Mouse (Mus musculus) kidney, postnatal 0 days (tissue): Measurements from ENCODE around the gene Lpar3. TPM values are rescaled to one million over a fixed set of nuclear protein-coding genes. Genes with fewer than 3 reads are reported as not detected.

Experiments used
- ATAC-seq: fragments of 200-750 bp; cut with Nextera tagmentation; replicated peaks from 2 replicates; pipeline ENCODE4 v1.8.0; 2017; ENCODE audit warnings: low read depth, moderate number of reproducible peaks, moderate TSS enrichment, moderate library complexity; ENCODE audit not compliant: low FRiP score
- DNase-seq: peaks from one replicate; pipeline ENCODE4 v3.0.0-alpha.2; 2016; ENCODE audit warnings: low spot score
- H3K27ac ChIP-seq: fragments of 300-500 bp; sonication (generic); 2 replicates; pipeline ENCODE4 v1.5.1; 2014; ENCODE audit warnings: mild to moderate bottlenecking
- H3K27me3 ChIP-seq: fragments of 300-500 bp; sonication (generic); 2 replicates; pipeline ENCODE4 v1.6.1; 2014; ENCODE audit warnings: low read length, mixed read lengths; ENCODE audit not compliant: insufficient read depth
- H3K36me3 ChIP-seq: fragments of 300-500 bp; sonication (generic); 2 replicates; pipeline ENCODE4 v1.6.1; 2014; ENCODE audit warnings: low read length, mixed read lengths; ENCODE audit not compliant: insufficient read depth
- H3K4me1 ChIP-seq: fragments of 300-500 bp; sonication (generic); replicated peaks from 2 replicates; pipeline ENCODE4 v1.6.1; 2014; ENCODE audit warnings: antibody characterized with exemption, low read length, mixed read lengths; ENCODE audit not compliant: insufficient read depth
- H3K4me2 ChIP-seq: fragments of 300-500 bp; sonication (generic); 2 replicates; pipeline ENCODE4 v1.6.1; 2014; ENCODE audit warnings: mild to moderate bottlenecking, low read length, moderate library complexity, mixed read lengths
- H3K4me3 ChIP-seq: fragments of 300-500 bp; sonication (generic); replicated peaks from 2 replicates; pipeline ENCODE4 v1.5.1; 2014; ENCODE audit warnings: low read depth, low read length
- H3K9ac ChIP-seq: fragments of 300-500 bp; sonication (generic); 2 replicates; pipeline ENCODE4 v1.6.1; 2014; ENCODE audit warnings: low read depth, low read length
- H3K9me3 ChIP-seq: fragments of 300-500 bp; sonication (generic); replicated peaks from 2 replicates; pipeline ENCODE4 v1.6.1; 2016; ENCODE audit warnings: low read length, inconsistent platforms, mixed read lengths
- CTCF ChIP-seq: IDR thresholded peaks from 2 replicates; pipeline ENCODE4 v1.5.1; 2016; ENCODE audit warnings: antibody characterized with exemption, low read depth, mild to moderate bottlenecking, moderate library complexity
- WGBS: fragments of 180-500 bp; shearing (Covaris S2); extraction: QIAGEN DNeasy Blood & Tissue Kit; methylation state at CpG from one replicate; pipeline ENCODE4 v1.1.7; 2014; 5-methylcytosine and 5-hydroxymethylcytosine counted together
- polyA plus RNA-seq: library from polyadenylated mRNA; unstranded; fragments of >200 nt; fragmentation: Nextera tagmentation; extraction: Ambion mirVana; gene quantifications from 2 replicates; pipeline ENCODE4 v1.2.1, GENCODE M21; 2015

Gene Lpar3
- polyA plus RNA-seq, 1 experiment from 2014 or later, result 2.6 TPM

DNA sequence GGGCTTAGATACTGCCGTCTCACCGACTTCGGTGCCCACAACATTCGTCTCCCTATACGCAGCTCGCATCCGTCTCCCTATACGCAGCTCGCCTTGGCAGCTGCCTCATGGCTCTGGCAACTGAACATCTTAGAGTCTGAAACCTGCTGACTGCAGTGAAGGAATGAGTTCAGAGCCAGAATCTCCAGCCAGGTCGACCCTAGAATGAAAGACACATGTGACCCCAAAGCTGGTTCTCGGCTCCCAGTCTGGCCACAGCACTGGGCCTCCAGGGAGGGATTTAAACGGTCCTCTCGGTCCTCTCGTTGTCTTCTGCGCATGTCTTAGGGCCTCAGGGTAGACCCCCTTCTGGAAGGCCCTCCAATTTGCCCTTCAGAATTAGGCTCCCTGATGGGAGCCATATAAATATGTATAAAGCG lies 97.8 kb downstream of the Lpar3 start:
- Histone ChIP-seq H3K9me3 (no peaks in the 10 kb centered on the region), H3K4me1 (no peaks in the 10 kb centered on the region), H3K36me3 (no peaks in the 10 kb centered on the region), H3K4me3 (no peak overlapping the region), H3K4me2 (no peak overlapping the region), H3K27me3 (no peaks in the 10 kb centered on the region), H3K27ac (no peak overlapping the region), H3K9ac (no peak overlapping the region)
- WGBS, result 72% methylated on average over 16 of the region's 16 CpGs
- DNase-seq, result no peak
- ATAC-seq, result no peak
- no peak for TF ChIP-seq CTCF

DNA sequence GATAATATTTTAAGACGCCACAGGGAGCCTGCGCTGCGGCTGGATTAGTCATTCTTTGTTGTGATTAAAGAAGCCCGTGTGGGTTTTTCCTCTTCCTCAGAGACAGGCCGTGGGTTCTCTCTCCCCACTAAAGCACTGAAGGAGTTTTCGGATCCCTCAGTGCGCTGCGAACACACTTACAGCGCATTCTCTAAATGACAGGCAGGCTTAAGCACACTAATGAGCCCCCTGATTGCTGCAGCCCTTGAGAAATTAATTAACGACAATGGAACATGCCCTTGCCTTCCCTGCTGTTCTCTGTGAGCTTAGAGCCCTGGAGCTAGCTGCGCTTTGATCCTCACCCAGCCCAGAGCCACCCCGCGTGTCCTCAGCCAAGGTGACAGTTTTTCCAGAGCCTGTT lies 98.2 kb downstream of the Lpar3 start:
- no peak overlapping the region for H3K4me3 ChIP-seq
- no peak overlapping the region for H3K9ac ChIP-seq
- no peaks in the 10 kb centered on the region for H3K9me3 ChIP-seq
- no peak overlapping the region for H3K27ac ChIP-seq
- DNase-seq (no peak), ATAC-seq (no peak)
- no peak for TF ChIP-seq CTCF
- no peak overlapping the region for H3K4me2 ChIP-seq
- H3K36me3 ChIP-seq, result no peaks in the 10 kb centered on the region
- no peaks in the 10 kb centered on the region for H3K4me1 ChIP-seq
- no peaks in the 10 kb centered on the region for H3K27me3 ChIP-seq
- 34% methylated on average over 13 of the region's 13 CpGs for WGBS

GRCm38 (mm10) chr3:146319503-146319902 lies 98.7 kb downstream of the Lpar3 start:
- no peak for ATAC-seq
- H3K4me2 ChIP-seq, result no peak overlapping the region
- H3K4me3 ChIP-seq, result no peak overlapping the region
- H3K9ac ChIP-seq, result no peak overlapping the region
- TF ChIP-seq CTCF, result no peak
- DNase-seq, result no peak
- no peaks in the 10 kb centered on the region for H3K9me3 ChIP-seq
- no peaks in the 10 kb centered on the region for H3K36me3 ChIP-seq
- H3K27ac ChIP-seq, result no peak overlapping the region
- H3K4me1 ChIP-seq, result no peaks in the 10 kb centered on the region
- 80% methylated on average over 14 of the region's 14 CpGs for WGBS
- no peaks in the 10 kb centered on the region for H3K27me3 ChIP-seq

DNA sequence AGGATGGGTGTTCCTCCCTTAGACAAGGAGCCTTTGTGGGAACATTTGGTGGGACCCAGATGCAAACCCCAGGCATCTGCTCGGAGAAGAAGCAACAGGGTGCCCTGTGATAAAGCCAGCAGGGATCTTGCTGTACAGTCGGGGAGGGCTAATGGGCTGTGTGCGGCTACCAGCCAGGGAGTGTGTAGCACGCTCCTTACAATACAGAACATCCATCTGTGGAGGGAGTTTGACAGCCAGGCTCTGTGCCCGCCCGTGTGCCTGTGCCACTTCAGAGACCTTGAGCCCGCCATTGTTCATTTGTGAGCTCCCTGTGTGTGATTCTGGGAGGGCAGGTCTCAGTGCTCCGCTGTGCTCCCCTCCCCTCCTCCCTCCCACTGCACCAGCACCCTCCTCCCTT lies 104.2 kb downstream of the Lpar3 start:
- no peaks in the 10 kb centered on the region for H3K27me3 ChIP-seq
- H3K36me3 ChIP-seq, result no peaks in the 10 kb centered on the region
- ATAC-seq (no peak), DNase-seq (no peak)
- H3K9ac ChIP-seq, result no peak overlapping the region
- H3K4me1 ChIP-seq, result no peaks in the 10 kb centered on the region
- no peak overlapping the region for H3K27ac ChIP-seq
- H3K4me3 ChIP-seq, result no peak overlapping the region
- H3K4me2 ChIP-seq, result no peak overlapping the region
- no peaks in the 10 kb centered on the region for H3K9me3 ChIP-seq
- no peak for TF ChIP-seq CTCF
- 75% methylated on average over 8 of the region's 8 CpGs for WGBS

DNA sequence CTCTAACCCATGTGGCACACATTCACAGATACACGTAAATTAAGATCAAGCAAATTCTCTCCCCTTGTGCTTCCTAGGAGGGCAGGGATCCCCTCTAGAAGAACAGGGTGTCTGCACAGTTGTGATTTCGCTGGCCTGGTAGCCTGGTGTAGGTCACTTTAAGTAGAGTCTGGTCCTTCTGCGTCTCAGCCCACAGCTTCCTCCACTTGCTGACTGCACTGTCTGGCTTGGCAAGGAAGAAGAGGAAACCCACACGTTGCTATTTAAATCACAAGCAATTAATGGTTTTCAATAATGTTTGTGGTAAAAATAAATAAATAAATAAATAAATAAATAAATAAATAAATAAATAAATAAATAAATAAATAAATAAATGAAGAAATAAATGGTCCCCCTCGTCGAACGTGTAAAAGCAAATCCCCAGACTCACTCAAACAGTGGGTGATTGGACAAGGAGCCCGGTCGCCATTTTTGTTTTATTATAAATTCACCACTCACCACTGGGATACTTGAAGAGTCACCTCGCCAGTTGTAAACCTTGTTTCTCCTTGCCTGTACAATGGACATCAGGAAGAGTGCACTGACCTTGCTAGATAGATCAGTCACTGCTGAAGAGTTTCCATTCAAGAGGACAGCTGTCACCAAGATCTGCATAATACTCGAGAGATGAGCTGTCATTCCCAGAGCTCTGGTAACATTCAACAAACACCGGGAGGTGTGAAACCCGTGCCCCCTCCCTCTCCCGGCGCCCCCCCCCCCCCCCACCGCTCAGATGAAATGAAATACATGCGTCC lies 106.2 kb downstream of the Lpar3 start:
- ATAC-seq (no peak), DNase-seq (no peak)
- no peaks in the 10 kb centered on the region for H3K9me3 ChIP-seq
- H3K4me3 ChIP-seq, result no peak overlapping the region
- no peaks in the 10 kb centered on the region for H3K27me3 ChIP-seq
- no peak overlapping the region for H3K27ac ChIP-seq
- H3K4me2 ChIP-seq, result peak overlapping the region; percentile 52; the same call in 1 of the 2 replicates
- H3K4me1 ChIP-seq, result no peaks in the 10 kb centered on the region
- no peak for TF ChIP-seq CTCF
- H3K9ac ChIP-seq, result no peak overlapping the region
- H3K36me3 ChIP-seq, result no peaks in the 10 kb centered on the region
- WGBS, result 46% methylated on average over 15 of the region's 17 CpGs

- 1% methylated on average over 13 of the region's 13 CpGs for WGBS
- Histone ChIP-seq H3K4me2 (peak overlapping the region; percentile 52), H3K4me3 (0 out of 2 replicates have a peak overlapping the region, but pooled peaks have one; percentile 2), H3K9ac (peak overlapping the region; percentile 9; the same call in 1 of the 2 replicates), H3K4me1 (no peaks in the 10 kb centered on the region), H3K27ac (no peak overlapping the region), H3K9me3 (no peaks in the 10 kb centered on the region), H3K36me3 (no peaks in the 10 kb centered on the region), H3K27me3 (no peaks in the 10 kb centered on the region)
- peak; percentile 88 for TF ChIP-seq CTCF
- DNase-seq (peak; percentile 96), ATAC-seq (peak; percentile 63; the same call in 1 of the 2 replicates)
Observed at GRCm38 (mm10) chr3:146327537-146328255, 106.9 kb downstream of the Lpar3 start.
